Mouse (Mus musculus) lung, adult 2 months (tissue): Measurements from ENCODE around the gene Dync2li1.

Source experiments
- CTCF ChIP-seq: fragments of 200-500 bp; IDR thresholded peaks from 2 replicates; pipeline ENCODE4 v1.5.1; 2011; ENCODE audit warnings: mild to moderate bottlenecking, low read length, control low read depth; ENCODE audit not compliant: insufficient read depth
- POLR2A ChIP-seq: fragments of 200-500 bp; IDR thresholded peaks from 2 replicates; pipeline ENCODE4 v1.6.1; 2011; ENCODE audit warnings: low read depth, mild to moderate bottlenecking, control low read depth, low read length, borderline replicate concordance; ENCODE audit errors: extremely low read depth

DNA sequence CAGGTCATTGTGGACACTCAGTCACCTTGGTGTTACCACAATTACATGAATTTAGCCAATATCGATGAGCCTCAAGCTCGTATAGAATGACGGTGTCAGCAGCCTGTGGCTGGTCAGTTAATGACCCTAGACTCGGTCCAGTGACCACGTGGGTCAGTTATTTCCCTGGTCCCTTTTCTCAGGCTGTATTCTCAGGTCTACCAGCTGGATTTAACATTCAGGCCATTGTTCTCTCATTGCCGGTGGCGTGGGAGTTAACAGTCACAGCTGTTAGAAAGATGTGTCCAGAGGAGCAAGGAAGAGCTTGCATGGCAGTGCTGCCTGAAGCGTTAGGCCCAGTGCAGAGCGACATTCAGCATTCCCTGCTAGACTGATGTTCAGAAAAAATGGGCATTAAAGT lies 42.2 kb upstream of the Dync2li1 start:
- TF ChIP-seq CTCF (no peak), POLR2A (no peak)
